Mouse (Mus musculus): Measurements from ENCODE around the gene Usp11. TPM values are rescaled to one million over a fixed set of nuclear protein-coding genes. Genes with fewer than 3 reads are reported as not detected.
"Not testable (repeated sequence)": the region's sequence is repeated elsewhere in the genome, so short reads cannot be mapped to it uniquely, and the experiment has no call there.

Usp11 gene
- polyA plus RNA-seq, 1 experiment from 2014 or later: 90.1 TPM

GRCm38 (mm10) chrX:20692616-20693015 lies 11.1 kb upstream of the Usp11 start:
- no peak for ATAC-seq (ENCODE audit: low FRiP score, low read depth)
- Histone ChIP-seq H3K36me3 (peaks cover 36% of the 10 kb centered on the region), H3K27me3 (replicated peaks) (no peaks in the 10 kb centered on the region), H3K4me2 (replicated peaks) (no peak overlapping the region), H3K27ac (no peak overlapping the region), H3K4me1 (peaks cover 4% of the 10 kb centered on the region; the same call in 1 of the 2 replicates), H3K9me3 (no peaks in the 10 kb centered on the region), H3K9ac (no peak overlapping the region), H3K4me3 (no peak overlapping the region)
- WGBS: 83% methylated on average over 1 of the region's 1 CpGs

- peaks cover 49% of the 10 kb centered on the region for H3K36me3 ChIP-seq
Observed at GRCm38 (mm10) chrX:20695842-20696241, 7.9 kb upstream of the Usp11 start.

GRCm38 (mm10) chrX:20704295-20705082 lies 783 bp downstream of the Usp11 start:
- H3K4me3 ChIP-seq: peak overlapping the region; percentile 54
- 18% methylated on average over 32 of the region's 32 CpGs for WGBS
- no peaks in the 10 kb centered on the region for H3K9me3 ChIP-seq
- peak overlapping the region; percentile 57 for H3K9ac ChIP-seq
- peak overlapping the region; percentile 83 for H3K27ac ChIP-seq
- no peaks in the 10 kb centered on the region for H3K4me1 ChIP-seq
- H3K36me3 ChIP-seq: peaks cover under 1% of the 10 kb centered on the region; the same call in 1 of the 2 replicates
- ATAC-seq (ENCODE audit: low FRiP score, low read depth): peak; percentile 92
- no peaks in the 10 kb centered on the region for H3K27me3 ChIP-seq (replicated peaks)
- H3K4me2 ChIP-seq (replicated peaks): peak overlapping the region; percentile 51

More at GRCm38 (mm10) chrX:20695842-20696241, 7.9 kb upstream of the Usp11 start:
- Histone ChIP-seq H3K9ac (no peak overlapping the region), H3K9me3 (no peaks in the 10 kb centered on the region), H3K4me3 (no peak overlapping the region), H3K4me2 (replicated peaks) (no peak overlapping the region), H3K4me1 (no peaks in the 10 kb centered on the region), H3K27ac (no peak overlapping the region), H3K27me3 (replicated peaks) (no peaks in the 10 kb centered on the region)
- ATAC-seq (ENCODE audit: low FRiP score, low read depth): no peak
- WGBS: 78% methylated on average over 4 of the region's 4 CpGs

GRCm38 (mm10) chrX:20705083-20705402 lies 1.3 kb downstream of the Usp11 start:
- WGBS: 37% methylated on average over 3 of the region's 3 CpGs
- Histone ChIP-seq H3K27ac (no peak overlapping the region), H3K4me3 (peak overlapping the region; percentile 54), H3K9ac (no peak overlapping the region), H3K27me3 (replicated peaks) (no peaks in the 10 kb centered on the region), H3K4me1 (no peaks in the 10 kb centered on the region), H3K4me2 (replicated peaks) (peak overlapping the region; percentile 51), H3K9me3 (no peaks in the 10 kb centered on the region), H3K36me3 (no peaks in the 10 kb centered on the region)
- no peak for ATAC-seq (ENCODE audit: low FRiP score, low read depth)

- H3K4me2 ChIP-seq (replicated peaks): no peak overlapping the region
- H3K9me3 ChIP-seq: no peaks in the 10 kb centered on the region
- H3K27me3 ChIP-seq (replicated peaks): no peaks in the 10 kb centered on the region
- no peaks in the 10 kb centered on the region for H3K36me3 ChIP-seq
- no peaks in the 10 kb centered on the region for H3K4me1 ChIP-seq
- H3K9ac ChIP-seq: no peak overlapping the region
- no peak overlapping the region for H3K27ac ChIP-seq
- no peak for ATAC-seq (ENCODE audit: low FRiP score, low read depth)
- 82% methylated on average over 5 of the region's 5 CpGs for WGBS
- no peak overlapping the region for H3K4me3 ChIP-seq
Observed at GRCm38 (mm10) chrX:20728681-20729080, 25.0 kb downstream of the Usp11 start.

GRCm38 (mm10) chrX:20730048-20730447 lies 26.3 kb downstream of the Usp11 start:
- not testable (repeated sequence) for H3K9me3 ChIP-seq; H3K9ac ChIP-seq; H3K4me1 ChIP-seq; H3K4me3 ChIP-seq; H3K27ac ChIP-seq; H3K27me3 ChIP-seq (replicated peaks); H3K36me3 ChIP-seq; ATAC-seq (ENCODE audit: low FRiP score, low read depth); H3K4me2 ChIP-seq (replicated peaks)
- 44% methylated on average over 10 of the region's 10 CpGs for WGBS

GRCm38 (mm10) chrX:20736479-20736878 lies 32.8 kb downstream of the Usp11 start:
- Histone ChIP-seq H3K4me2 (replicated peaks) (no peak overlapping the region), H3K4me1 (no peaks in the 10 kb centered on the region)
- 89% methylated on average over 4 of the region's 4 CpGs for WGBS

GRCm38 (mm10) chrX:20748829-20749228 lies 45.1 kb downstream of the Usp11 start:
- 93% methylated on average over 2 of the region's 2 CpGs for WGBS
- ATAC-seq (ENCODE audit: low FRiP score, low read depth): no peak

More at GRCm38 (mm10) chrX:20736479-20736878, 32.8 kb downstream of the Usp11 start:
- H3K36me3 ChIP-seq: no peaks in the 10 kb centered on the region
- no peak overlapping the region for H3K9ac ChIP-seq
- no peak overlapping the region for H3K27ac ChIP-seq
- H3K9me3 ChIP-seq: no peaks in the 10 kb centered on the region
- ATAC-seq (ENCODE audit: low FRiP score, low read depth): no peak
- H3K27me3 ChIP-seq (replicated peaks): no peaks in the 10 kb centered on the region
- H3K4me3 ChIP-seq: no peak overlapping the region

GRCm38 (mm10) chrX:20761201-20761600 lies 57.5 kb downstream of the Usp11 start:
- Histone ChIP-seq H3K36me3 (no peaks in the 10 kb centered on the region), H3K27me3 (replicated peaks) (no peaks in the 10 kb centered on the region), H3K9me3 (no peaks in the 10 kb centered on the region), H3K27ac (no peak overlapping the region), H3K4me1 (no peaks in the 10 kb centered on the region), H3K4me3 (no peak overlapping the region), H3K9ac (no peak overlapping the region), H3K4me2 (replicated peaks) (no peak overlapping the region)
- 93% methylated on average over 4 of the region's 4 CpGs for WGBS
- no peak for ATAC-seq (ENCODE audit: low FRiP score, low read depth)

More at GRCm38 (mm10) chrX:20748829-20749228, 45.1 kb downstream of the Usp11 start:
- Histone ChIP-seq H3K4me1 (no peaks in the 10 kb centered on the region), H3K27me3 (replicated peaks) (no peaks in the 10 kb centered on the region), H3K9ac (no peak overlapping the region), H3K4me2 (replicated peaks) (no peak overlapping the region), H3K9me3 (no peaks in the 10 kb centered on the region), H3K4me3 (no peak overlapping the region), H3K27ac (no peak overlapping the region), H3K36me3 (no peaks in the 10 kb centered on the region)

Other genes with a start within 250 kb of the Usp11 start
- gene Rgn, start 154.1 kb upstream of the Usp11 start, polyA plus RNA-seq (2016; fragmentation: Nextera tagmentation; extraction: Ambion mirVana): 0.15 and 0.17 TPM in 2 replicates
- gene Rbm10, start 86.4 kb upstream of the Usp11 start, polyA plus RNA-seq (2016; fragmentation: Nextera tagmentation; extraction: Ambion mirVana): 72.1 and 75.2 TPM in 2 replicates
- gene Ndufb11, start 86.3 kb upstream of the Usp11 start, polyA plus RNA-seq (2016; fragmentation: Nextera tagmentation; extraction: Ambion mirVana): 207 and 224 TPM in 2 replicates
- 380 and 406 TPM in 2 replicates for gene Uba1, start 45.6 kb upstream of the Usp11 start, polyA plus RNA-seq (2016; fragmentation: Nextera tagmentation; extraction: Ambion mirVana)
- 160 and 180 TPM in 2 replicates for gene Cdk16, start 16.0 kb upstream of the Usp11 start, polyA plus RNA-seq (2016; fragmentation: Nextera tagmentation; extraction: Ambion mirVana)
- 172 and 181 TPM in 2 replicates for gene Araf, start 93.9 kb downstream of the Usp11 start, polyA plus RNA-seq (2016; fragmentation: Nextera tagmentation; extraction: Ambion mirVana)
- gene Timp1, start 166.3 kb downstream of the Usp11 start, polyA plus RNA-seq (2016; fragmentation: Nextera tagmentation; extraction: Ambion mirVana): 6.1 and 7.8 TPM in 2 replicates
- 22.7 and 34.1 TPM in 2 replicates for gene Syn1, start 217.1 kb downstream of the Usp11 start, polyA plus RNA-seq (2016; fragmentation: Nextera tagmentation; extraction: Ambion mirVana)
- gene Cfp, start 227.6 kb downstream of the Usp11 start, polyA plus RNA-seq (2016; fragmentation: Nextera tagmentation; extraction: Ambion mirVana): 3.3 and 5.8 TPM in 2 replicates
- gene Elk1, start 246.7 kb downstream of the Usp11 start, polyA plus RNA-seq (2016; fragmentation: Nextera tagmentation; extraction: Ambion mirVana): 15.0 and 15.9 TPM in 2 replicates

Measured in neural tube, embryonic 12.5 days (tissue).